Mouse (Mus musculus) liver, postnatal 0 days (tissue): ENCODE measurements around the gene Serpinb1a. TPM values are rescaled to one million over a fixed set of nuclear protein-coding genes. Genes with fewer than 3 reads are reported as not detected.
"Not testable (repeated sequence)": the region's sequence is repeated elsewhere in the genome, so short reads cannot be mapped to it uniquely, and the experiment has no call there.

Experiments used
- ATAC-seq: fragments of 200-750 bp; cut with Nextera tagmentation; 2 replicates; pipeline ENCODE4 v1.8.0; 2017; ENCODE audit warnings: mild to moderate bottlenecking, moderate library complexity
- DNase-seq: peaks from one replicate; pipeline ENCODE4 v3.0.0-alpha.2; 2016
- H3K27ac ChIP-seq: fragments of 300-500 bp; sonication (generic); 2 replicates; pipeline ENCODE4 v1.5.1; 2014; ENCODE audit warnings: antibody characterized with exemption, moderate library complexity, mild to moderate bottlenecking, low read depth
- H3K27me3 ChIP-seq: fragments of 300-500 bp; sonication (generic); 2 replicates; pipeline ENCODE4 v1.6.1; 2014; ENCODE audit warnings: low read length, control low read depth, mixed read lengths; ENCODE audit not compliant: insufficient read depth
- H3K36me3 ChIP-seq: fragments of 300-500 bp; sonication (generic); replicated peaks from 2 replicates; pipeline ENCODE4 v1.6.1; 2014; ENCODE audit warnings: mild to moderate bottlenecking, control low read depth, low read length, moderate library complexity, mixed read lengths; ENCODE audit not compliant: insufficient read depth
- H3K4me1 ChIP-seq: fragments of 300-500 bp; sonication (generic); 2 replicates; pipeline ENCODE4 v1.6.1; 2014; ENCODE audit warnings: antibody characterized with exemption, mild to moderate bottlenecking, control low read depth; ENCODE audit not compliant: insufficient read depth
- H3K4me2 ChIP-seq: fragments of 300-500 bp; sonication (generic); 2 replicates; pipeline ENCODE4 v1.6.1; 2014; ENCODE audit warnings: low read depth, mild to moderate bottlenecking, low read length, moderate library complexity, mixed read lengths
- H3K4me3 ChIP-seq: fragments of 300-500 bp; sonication (generic); 2 replicates; pipeline ENCODE4 v1.5.1; 2014; ENCODE audit warnings: low read depth, low read length
- H3K9ac ChIP-seq: fragments of 300-500 bp; sonication (generic); replicated peaks from 2 replicates; pipeline ENCODE4 v1.6.1; 2014; ENCODE audit warnings: mild to moderate bottlenecking, moderate library complexity
- H3K9me3 ChIP-seq: fragments of 300-500 bp; sonication (generic); 2 replicates; pipeline ENCODE4 v1.6.1; 2016; ENCODE audit warnings: mild to moderate bottlenecking, control low read depth, low read length, mixed read lengths
- CTCF ChIP-seq: sonication (generic); IDR thresholded peaks from 2 replicates; pipeline ENCODE4 v1.5.1; 2016; ENCODE audit warnings: antibody characterized with exemption, low read depth
- EP300 ChIP-seq: IDR thresholded peaks from 2 replicates; pipeline ENCODE4 v1.6.1; 2016; ENCODE audit warnings: antibody characterized with exemption, low read depth, mild to moderate bottlenecking
- WGBS: fragments of 180-500 bp; shearing (Covaris S2); extraction: QIAGEN DNeasy Blood & Tissue Kit; methylation state at CpG from one replicate; pipeline ENCODE4 v1.1.7; 2014; ENCODE audit not compliant: insufficient replicate concordance; 5-methylcytosine and 5-hydroxymethylcytosine counted together
- polyA plus RNA-seq: library from polyadenylated mRNA; unstranded; fragments of >200 nt; fragmentation: Nextera tagmentation; extraction: Ambion mirVana; gene quantifications from 2 replicates; pipeline ENCODE4 v1.2.1, GENCODE M21; 2015

Serpinb1a gene
- polyA plus RNA-seq, 1 experiment from 2014 or later: 50.4 TPM

- TF ChIP-seq EP300 (no peak), CTCF (no peak)
Observed at GRCm38 (mm10) chr13:32868843-32869242, 17.9 kb upstream of the Serpinb1a start.

GRCm38 (mm10) chr13:32868233-32868632 lies 17.2 kb upstream of the Serpinb1a start:
- not testable (repeated sequence) for H3K4me2 ChIP-seq, ATAC-seq, H3K4me3 ChIP-seq, H3K9ac ChIP-seq, DNase-seq, H3K4me1 ChIP-seq, H3K27me3 ChIP-seq, H3K36me3 ChIP-seq, H3K9me3 ChIP-seq, H3K27ac ChIP-seq
- WGBS: 41% methylated on average over 4 of the region's 4 CpGs

More at GRCm38 (mm10) chr13:32868843-32869242, 17.9 kb upstream of the Serpinb1a start:
- ATAC-seq (no peak), DNase-seq (no peak)
- no peak overlapping the region for H3K9ac ChIP-seq
- H3K4me1 ChIP-seq: no peaks in the 10 kb centered on the region
- H3K4me2 ChIP-seq: no peak overlapping the region
- 42% methylated on average over 5 of the region's 5 CpGs for WGBS
- H3K27me3 ChIP-seq: no peaks in the 10 kb centered on the region
- no peak overlapping the region for H3K27ac ChIP-seq
- no peaks in the 10 kb centered on the region for H3K9me3 ChIP-seq
- no peaks in the 10 kb centered on the region for H3K36me3 ChIP-seq
- H3K4me3 ChIP-seq: no peak overlapping the region

DNA sequence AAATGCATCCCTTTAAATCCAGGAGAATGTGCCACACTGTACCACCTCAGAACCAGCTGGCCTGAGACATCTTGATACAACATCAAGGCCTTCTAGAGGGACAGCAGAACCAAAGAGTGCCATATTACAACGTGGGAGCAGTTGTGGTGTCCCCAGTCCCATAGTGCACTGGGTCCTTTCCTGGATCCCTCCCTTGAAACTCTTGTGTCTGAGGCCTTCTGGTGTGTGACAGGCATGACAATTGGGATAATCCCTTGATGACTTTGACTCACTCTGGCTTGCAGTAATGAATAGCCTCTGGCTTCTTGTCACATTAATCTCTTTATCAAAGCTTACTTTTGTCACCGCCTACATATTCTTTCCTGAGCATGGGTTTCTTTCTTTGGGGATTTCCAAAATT lies 16.0 kb upstream of the Serpinb1a start:
- ATAC-seq (no peak), DNase-seq (no peak)
- Histone ChIP-seq H3K27me3 (no peaks in the 10 kb centered on the region), H3K9ac (no peak overlapping the region), H3K27ac (no peak overlapping the region), H3K4me1 (no peaks in the 10 kb centered on the region), H3K4me3 (no peak overlapping the region), H3K36me3 (no peaks in the 10 kb centered on the region), H3K4me2 (no peak overlapping the region), H3K9me3 (no peaks in the 10 kb centered on the region)
- 51% methylated on average over 2 of the region's 2 CpGs for WGBS
- TF ChIP-seq EP300: no peak
- TF ChIP-seq CTCF: no peak

DNA sequence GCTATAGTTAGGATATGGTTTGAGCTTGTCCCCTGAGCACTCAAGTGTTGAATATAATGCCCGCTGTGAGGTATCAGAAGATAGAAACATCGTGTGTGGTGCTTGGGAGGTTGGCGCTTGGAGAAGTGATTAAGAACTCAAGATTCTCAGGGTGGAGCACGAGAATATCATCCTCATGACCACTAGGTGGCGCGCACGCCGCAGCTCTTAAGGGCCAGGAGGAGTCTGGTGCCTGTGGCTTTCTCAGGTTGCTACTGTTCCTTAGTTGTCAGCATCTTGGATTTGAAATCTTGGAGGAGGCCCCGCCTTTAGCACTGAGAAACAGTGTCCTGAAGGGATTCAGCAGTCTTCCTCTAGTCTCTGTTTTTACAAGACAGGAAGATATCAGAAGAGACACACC lies 15.5 kb upstream of the Serpinb1a start:
- 8% methylated on average over 9 of the region's 9 CpGs for WGBS
- no peak overlapping the region for H3K9ac ChIP-seq
- H3K27ac ChIP-seq: no peak overlapping the region
- H3K4me2 ChIP-seq: no peak overlapping the region
- no peak overlapping the region for H3K4me3 ChIP-seq
- peak; percentile 92 for TF ChIP-seq CTCF
- no peak for TF ChIP-seq EP300
- no peaks in the 10 kb centered on the region for H3K36me3 ChIP-seq
- no peaks in the 10 kb centered on the region for H3K27me3 ChIP-seq
- peak; percentile 72 for DNase-seq
- peak; percentile 38; the same call in 1 of the 2 replicates for ATAC-seq
- no peaks in the 10 kb centered on the region for H3K9me3 ChIP-seq
- no peaks in the 10 kb centered on the region for H3K4me1 ChIP-seq

DNA sequence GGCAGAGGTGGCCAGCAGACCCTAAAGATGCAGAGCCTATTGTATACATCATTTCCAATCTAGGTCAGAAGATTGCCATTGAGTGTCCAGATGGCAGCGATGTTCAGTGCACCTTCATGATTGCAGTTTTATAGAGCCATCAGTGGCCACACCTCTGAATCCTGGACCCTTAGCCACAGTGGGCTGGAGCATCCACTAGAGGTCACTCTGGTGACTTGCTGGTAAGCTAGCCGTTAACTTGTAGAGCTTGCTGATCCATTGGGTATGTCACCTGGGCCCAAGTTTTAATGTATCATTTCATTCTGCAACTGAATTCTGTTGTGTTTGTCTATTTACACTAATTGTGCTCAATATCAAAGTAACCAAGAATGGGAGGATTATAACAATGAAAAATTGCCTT lies 14.6 kb upstream of the Serpinb1a start:
- H3K27ac ChIP-seq: no peak overlapping the region
- no peak for DNase-seq
- no peaks in the 10 kb centered on the region for H3K9me3 ChIP-seq
- 53% methylated on average over 2 of the region's 2 CpGs for WGBS
- H3K4me2 ChIP-seq: no peak overlapping the region
- H3K4me1 ChIP-seq: no peaks in the 10 kb centered on the region
- ATAC-seq: no peak
- no peak overlapping the region for H3K4me3 ChIP-seq
- H3K9ac ChIP-seq: no peak overlapping the region
- H3K27me3 ChIP-seq: no peaks in the 10 kb centered on the region
- TF ChIP-seq CTCF (peak; percentile 45), EP300 (no peak)
- no peaks in the 10 kb centered on the region for H3K36me3 ChIP-seq

- H3K9me3 ChIP-seq, H3K4me1 ChIP-seq, H3K27me3 ChIP-seq, H3K4me3 ChIP-seq, H3K27ac ChIP-seq, H3K36me3 ChIP-seq, H3K9ac ChIP-seq, H3K4me2 ChIP-seq, ATAC-seq, DNase-seq: not testable (repeated sequence)
- 57% methylated on average over 2 of the region's 3 CpGs for WGBS
Observed at GRCm38 (mm10) chr13:32864529-32864928, 13.5 kb upstream of the Serpinb1a start.

DNA sequence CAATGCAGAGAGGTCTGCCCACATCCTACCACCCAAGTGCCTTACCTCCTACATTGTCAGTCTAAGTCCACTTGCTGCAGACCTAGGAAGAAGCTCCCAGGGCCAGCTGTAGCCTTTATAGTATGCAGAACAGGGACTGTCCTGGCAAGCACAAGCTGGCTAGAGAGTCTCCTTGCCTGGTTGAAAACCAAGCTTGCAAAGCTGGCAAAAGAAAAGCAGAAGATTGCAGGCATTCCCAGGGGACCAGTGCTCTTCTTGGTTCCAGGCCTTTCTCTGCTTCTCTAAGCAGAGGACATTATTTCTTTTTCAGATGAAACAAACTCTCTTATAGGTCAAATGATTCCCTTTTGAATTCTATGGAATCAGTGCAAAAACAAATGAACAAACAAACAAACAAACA lies 12.5 kb upstream of the Serpinb1a start:
- no peak overlapping the region for H3K4me3 ChIP-seq
- H3K4me2 ChIP-seq: no peak overlapping the region
- H3K9ac ChIP-seq: no peak overlapping the region
- ATAC-seq (no peak), DNase-seq (no peak)
- H3K4me1 ChIP-seq: no peaks in the 10 kb centered on the region
- no peak overlapping the region for H3K27ac ChIP-seq
- no peaks in the 10 kb centered on the region for H3K27me3 ChIP-seq
- no peaks in the 10 kb centered on the region for H3K9me3 ChIP-seq
- no peaks in the 10 kb centered on the region for H3K36me3 ChIP-seq
- TF ChIP-seq EP300 (no peak), CTCF (no peak)
